Mouse (Mus musculus) liver, adult 2 months (tissue): ENCODE data around the gene Dcst2.

ENCODE experiments used
- CTCF ChIP-seq: fragments of 200-500 bp; IDR thresholded peaks from 2 replicates; pipeline ENCODE4 v1.5.1; 2011; ENCODE audit warnings: low read depth, low read length, control low read depth
- POLR2A ChIP-seq: fragments of 200-500 bp; IDR thresholded peaks from 2 replicates; pipeline ENCODE4 v1.6.1; 2011; ENCODE audit warnings: low read length, control low read depth; ENCODE audit not compliant: insufficient read depth; ENCODE audit errors: extremely low read depth

DNA sequence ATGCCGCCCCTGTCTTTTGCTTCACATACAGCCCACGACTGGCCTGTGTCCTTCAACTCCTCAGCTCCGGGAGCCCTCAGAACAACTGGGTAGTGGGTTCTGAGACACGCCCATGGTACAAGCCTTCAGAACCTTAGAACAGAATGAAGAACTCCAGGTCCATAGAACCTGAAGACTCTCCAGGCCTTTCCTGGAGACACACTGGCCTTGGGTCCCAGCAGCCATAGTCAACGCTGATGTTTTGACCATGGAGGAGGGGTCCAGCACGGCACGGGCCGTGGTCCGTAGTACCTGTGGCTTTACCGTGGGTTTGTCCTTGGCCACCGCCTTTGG lies 3.3 kb downstream of the Dcst2 start, which contains the start of gene Dcst1:
- no peak for TF ChIP-seq CTCF
- TF ChIP-seq POLR2A, result no peak
